Mouse (Mus musculus) lung, adult 18-20 months (tissue): Measurements from ENCODE around the gene Sh3gl2.

Experiments
- DNase-seq, 2 experiments: peaks; one replicate each; pipeline ENCODE4 v3.0.0; 2022; ENCODE audit warnings: mixed read lengths in 2 of 2

The Sh3gl2 gene

DNA sequence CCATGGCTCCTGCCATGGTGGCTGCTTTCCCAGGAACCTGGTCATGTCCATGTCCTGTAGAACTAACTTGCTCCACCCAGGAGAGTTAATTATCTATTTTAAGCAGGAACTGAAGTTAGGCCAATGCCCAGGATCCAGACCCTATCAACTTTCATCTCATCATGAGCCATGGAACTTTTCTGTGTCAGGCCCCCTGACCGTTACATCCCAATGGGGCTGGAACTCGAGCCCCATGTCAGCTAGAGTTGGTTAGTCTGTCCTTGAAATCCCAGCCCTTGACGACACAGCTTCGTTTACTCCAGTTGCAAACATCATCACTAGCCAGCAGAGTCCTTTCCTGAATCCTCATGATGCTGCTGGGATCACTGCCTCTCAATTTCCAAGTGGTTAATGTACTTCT lies 221.3 kb downstream of the Sh3gl2 start:
- no peak for DNase-seq

DNA sequence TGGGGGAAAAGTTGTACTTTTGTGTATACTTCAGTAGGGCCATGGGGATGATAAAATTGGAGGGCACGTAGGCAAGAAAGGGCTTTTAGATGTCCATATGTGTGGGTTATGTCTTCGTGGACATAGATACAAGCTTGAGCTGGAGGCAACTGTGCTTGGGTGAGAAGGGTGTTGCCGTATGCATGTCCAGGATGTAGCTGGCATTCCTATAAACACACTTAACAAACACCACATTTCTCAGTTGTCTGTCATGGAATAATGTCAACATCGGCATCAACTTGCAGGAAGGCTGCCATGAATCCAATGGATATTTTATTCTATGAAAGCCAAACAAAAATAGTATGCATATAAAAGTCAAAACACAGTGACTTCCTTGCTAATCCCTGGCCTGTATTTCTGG lies 227.9 kb downstream of the Sh3gl2 start:
- no peak for DNase-seq

DNA sequence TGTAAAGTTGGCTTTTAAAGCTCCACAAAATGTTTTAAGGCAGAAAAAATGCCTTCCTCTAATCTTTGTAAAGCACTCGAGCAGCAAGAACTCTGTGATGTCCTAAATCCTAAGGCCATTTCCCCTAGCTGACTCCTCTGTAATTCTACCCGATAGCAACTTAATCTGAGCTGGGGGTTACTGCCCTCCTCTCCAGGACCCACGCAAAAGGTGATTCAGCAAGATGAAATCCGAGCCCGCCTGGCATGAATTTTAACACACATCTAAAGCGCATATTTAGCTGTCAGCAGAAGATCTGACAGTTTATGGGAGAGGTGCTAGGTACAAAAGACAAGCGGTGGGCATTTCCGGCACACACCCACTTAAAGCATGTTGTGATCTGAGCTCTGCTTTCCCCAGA lies 229.8 kb downstream of the Sh3gl2 start:
- peak; percentile 10 to 14 for DNase-seq

DNA sequence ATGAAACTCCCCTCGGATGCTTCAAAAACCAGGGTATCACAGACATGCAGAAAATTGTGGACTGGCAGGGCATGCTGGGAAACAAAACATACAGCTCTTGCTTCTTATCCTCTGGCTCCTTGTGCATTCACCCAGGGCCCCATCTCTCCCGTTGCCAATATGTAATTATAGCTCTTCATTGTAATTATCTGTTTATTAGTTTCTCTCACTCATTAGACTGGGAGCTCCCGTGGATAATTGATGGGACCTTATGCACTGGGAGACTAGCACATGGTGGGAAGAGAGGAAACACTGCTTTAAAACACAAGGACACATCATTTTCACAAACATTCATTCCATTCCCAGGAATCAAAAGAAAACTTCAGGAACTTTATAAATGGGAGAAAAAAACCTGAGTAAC lies 233.9 kb downstream of the Sh3gl2 start:
- DNase-seq = no peak

DNA sequence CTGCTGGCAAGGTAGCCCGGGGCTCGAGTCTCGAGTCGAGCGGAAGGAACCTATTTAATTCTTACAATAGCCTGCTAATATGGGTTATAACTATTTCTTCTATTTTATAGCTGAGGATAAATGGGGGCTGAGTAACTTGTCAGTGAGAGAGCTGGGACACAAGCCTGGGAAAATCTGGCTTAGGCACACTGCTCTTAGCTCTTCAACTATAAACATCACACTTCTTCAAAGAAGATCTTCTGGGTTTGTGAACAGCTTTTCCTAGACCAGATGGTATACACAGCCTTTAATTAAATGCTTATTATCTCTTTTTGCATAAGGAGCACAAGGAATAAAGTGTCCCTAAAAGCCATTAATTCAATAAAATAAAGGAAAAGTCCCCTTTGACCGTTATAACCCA lies 278.7 kb downstream of the Sh3gl2 start:
- no peak for DNase-seq

DNA sequence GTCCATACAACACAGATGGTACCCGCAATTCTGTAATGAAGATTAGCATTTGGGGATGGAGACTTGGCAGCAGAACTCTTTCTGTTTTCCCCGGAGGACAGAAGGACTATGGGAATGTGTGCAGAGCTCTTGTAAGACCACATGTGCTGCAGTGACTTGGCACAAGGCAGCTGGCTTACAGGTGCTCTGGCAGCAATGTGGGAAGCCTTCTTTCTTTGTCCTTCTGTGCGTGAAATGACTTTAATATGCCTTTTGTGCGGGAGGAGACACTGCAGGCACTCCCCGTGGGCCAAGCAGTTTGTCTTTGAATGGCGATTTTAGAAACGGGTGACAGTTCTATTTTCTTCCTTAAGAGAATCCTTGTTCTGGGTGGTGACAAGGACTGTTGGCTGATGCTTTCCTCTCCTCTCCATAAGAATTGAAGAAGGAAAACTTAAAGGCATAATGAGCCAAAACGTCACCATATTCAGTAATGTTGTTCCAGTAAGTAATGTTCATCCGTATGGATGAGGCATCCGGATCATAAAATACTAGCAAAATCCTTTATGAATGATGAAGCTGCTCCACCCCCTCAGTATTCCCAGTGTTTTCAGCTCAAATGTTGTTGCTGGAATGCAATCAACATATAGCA lies 281.5 kb downstream of the Sh3gl2 start:
- no peak for DNase-seq

DNA sequence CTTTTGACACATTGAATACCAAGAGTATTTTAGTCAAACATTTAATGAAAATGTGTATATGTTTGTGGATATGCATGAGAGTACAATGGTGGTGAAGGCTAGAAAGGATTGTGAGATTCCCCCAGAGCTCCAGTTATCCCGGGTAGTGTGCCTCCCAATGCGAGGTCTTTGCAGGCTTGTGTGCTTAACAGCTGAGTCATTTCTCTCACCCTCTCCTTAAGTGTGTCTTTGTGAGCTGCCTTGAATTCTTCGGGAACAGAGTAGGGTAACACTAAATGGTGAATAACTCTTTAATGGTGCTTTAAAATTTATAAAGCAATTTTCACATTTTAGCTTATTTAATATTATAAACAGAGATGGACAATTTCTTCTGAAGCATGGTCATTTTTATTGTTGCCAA lies 300.8 kb downstream of the Sh3gl2 start:
- no peak for DNase-seq

DNA sequence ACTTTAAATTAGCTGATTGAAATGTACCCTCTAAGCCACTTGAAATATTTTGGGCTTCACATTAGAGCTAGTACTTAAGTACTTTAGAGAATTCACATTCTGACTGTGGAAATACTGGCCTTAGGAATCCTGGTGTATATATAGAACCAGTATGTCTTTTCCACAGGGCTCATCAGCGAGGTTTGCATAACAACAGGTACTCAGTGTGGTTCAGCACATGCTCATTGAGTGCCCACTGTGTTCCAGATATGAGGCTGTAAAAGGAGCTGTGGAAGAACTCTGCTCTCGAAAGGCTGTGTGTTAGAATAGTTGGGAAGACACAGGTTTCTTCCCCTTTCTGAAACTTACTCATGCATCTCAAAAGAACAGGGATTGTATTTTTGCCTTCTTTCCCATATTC lies 302.1 kb downstream of the Sh3gl2 start:
- no peak for DNase-seq

DNA sequence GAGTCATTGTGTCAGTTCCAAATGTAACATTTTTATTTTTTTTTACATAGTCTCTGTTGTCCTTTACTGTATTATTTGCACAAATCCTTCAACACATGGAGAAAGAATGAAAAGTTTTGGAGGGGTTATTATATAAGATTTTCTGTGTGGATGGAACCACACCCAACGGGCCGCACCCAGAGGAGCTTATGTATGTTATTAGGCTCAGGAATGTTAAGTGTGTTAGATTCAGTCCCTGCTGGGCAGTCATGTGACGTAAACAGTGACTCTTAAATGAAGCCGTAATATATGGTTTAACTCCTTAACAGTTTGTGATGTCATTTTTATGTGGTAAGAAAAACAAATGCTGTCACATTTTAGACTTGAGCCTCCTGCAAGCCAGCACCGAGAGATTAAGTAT lies 302.6 kb downstream of the Sh3gl2 start:
- no peak for DNase-seq

DNA sequence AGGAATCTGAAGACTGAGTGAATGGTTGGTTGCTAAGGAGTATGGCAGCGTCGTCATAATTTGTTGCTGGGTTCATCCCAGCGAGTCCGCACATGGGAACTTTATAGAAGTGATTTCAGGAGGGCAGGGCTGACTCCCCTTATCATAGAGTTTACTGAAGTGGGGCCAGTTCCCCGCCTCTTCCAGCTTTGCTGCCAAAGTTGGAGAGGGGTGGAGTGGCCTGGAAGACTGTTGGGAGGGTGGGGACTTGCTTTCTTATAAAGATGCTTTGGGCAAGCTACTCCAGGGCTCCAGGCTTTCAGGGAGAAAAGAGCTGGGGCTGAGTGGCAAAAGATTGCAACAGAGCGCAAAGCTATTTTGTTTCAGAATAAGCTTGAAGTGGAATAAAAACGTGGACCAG lies 308.4 kb downstream of the Sh3gl2 start:
- DNase-seq = peak; percentile 85 to 88

DNA sequence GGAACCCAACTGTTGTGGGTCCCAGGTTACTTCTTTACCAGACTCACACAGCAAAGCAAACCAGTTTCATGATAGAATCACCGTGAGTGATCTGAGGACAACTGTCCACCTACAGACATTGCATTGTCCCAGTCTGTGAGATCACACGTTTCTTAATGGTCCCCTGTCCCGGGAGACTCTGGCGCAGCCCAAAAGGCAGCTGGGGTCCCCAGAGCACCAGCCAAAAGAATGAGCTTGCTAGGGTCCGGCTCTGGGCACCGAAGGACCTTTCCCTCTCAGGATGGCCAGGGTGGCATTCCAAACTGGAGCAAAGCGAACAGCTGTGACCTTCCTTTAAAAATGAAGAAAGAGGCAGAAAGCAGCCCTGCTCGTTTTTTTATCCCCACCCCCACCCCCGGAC lies 308.9 kb downstream of the Sh3gl2 start, which contains the start of gene Adamtsl1:
TSS of gene Adamtsl1 (plus strand) at position 381 of the 400 bp plus-strand sequence.
- DNase-seq = no peak

DNA sequence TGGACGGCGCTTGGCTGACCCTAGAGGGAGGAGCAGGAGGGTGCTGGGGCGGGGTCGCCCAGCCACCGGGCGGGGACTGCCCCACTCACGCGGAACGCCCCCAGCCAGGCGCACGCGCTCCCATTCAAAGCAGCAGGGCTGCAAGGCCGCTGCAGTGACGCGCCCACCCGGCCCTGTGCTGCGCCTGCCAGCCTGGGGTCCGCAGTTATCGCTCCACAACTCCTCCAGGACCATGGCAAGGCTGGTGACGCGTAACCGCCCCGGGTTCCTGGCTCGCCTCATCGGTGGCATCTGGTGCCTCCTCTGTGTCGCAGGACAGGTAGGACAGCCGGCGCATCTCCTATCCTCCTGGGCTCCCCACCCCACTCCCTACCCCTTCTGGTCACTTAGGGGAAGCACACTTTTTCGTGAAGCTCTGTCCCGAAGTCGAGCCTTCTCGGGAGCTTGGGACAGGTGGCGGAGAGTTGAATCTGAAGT lies 309.3 kb downstream of the Sh3gl2 start:
- DNase-seq = peak; percentile 44 to 51

DNA sequence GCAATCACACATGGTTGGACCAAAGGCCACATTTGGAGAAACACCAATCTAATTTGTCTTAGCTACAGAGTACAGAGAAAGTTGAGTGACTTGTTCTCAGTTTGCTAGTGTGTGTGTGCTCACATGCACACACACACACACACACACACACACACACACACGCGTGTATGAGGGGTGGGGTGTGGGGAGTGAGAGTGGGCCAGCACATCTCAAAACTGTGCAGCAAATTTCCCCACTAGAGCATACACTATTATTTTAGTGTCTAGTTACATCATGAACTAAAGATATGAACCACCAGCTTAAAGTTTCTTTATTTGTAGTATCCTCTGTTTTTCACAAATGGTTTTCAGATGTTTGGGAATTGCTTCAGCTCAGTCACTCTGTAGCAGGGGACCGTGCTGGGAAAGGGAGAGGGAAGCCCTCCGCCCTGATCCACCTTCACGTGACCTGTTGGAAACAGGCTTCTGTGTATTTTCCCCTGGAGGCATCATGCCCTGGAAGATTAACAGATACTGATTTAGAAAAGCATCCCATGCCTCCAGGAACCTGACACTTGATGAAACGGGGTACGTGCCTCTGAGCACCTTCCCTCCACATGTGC lies 322.1 kb downstream of the Sh3gl2 start:
- no peak for DNase-seq

DNA sequence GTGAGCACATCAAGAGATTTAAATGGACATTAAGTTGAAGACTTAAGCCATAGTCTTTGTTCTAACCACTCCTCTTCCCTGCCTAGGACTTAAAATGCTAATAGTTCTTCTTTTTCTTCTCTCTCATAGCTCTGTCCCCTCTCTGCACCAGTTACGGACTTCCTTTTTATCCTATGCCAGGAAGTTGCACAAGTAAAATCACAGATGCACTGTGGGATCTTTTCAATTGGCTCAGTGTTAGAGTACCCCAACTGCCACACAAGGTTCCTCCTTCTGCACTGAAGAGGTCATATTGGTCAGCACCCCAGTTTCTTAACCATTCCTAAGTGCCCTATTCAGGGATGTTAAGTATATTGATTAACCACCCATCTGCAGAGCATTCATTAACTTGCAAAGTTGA lies 324.9 kb downstream of the Sh3gl2 start:
- no peak for DNase-seq

DNA sequence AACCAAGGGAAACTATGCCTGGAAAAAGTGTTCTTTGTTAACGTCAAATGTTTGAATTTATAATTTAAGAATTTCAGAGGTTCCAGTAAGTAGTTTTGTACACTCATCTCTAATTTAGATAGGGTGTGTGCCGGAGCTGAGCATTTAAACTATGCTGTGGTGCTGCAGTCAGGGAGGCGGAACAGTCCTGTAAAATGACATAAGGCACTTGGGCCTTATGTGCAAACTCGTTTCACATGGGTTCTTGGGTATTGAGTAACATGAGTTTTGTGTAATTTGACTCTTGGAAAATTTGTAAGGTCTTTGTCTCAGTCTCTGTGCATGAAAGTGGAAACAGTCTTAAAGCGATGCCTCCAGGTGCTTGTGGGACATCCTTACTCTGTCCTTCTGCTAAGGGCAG lies 334.8 kb downstream of the Sh3gl2 start:
- DNase-seq = no peak

DNA sequence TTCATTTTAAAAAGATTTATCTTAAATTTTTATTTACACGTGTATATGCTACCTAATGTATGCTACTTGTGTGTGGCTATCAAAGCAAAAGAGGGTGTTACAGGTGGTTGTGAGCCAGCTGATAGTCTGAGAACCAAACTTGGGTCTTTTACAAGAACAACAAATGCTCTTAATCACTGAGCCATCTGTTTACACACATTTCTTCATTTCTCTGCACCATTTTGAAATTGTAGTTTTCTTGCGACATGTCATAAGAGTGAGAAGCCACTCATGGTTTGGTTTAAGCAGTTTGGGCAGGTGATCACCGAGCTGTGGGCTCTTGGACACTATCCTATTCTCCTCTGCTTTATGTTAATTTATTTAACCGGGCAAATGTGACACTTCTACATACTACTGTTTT lies 338.3 kb downstream of the Sh3gl2 start:
- no peak for DNase-seq

DNA sequence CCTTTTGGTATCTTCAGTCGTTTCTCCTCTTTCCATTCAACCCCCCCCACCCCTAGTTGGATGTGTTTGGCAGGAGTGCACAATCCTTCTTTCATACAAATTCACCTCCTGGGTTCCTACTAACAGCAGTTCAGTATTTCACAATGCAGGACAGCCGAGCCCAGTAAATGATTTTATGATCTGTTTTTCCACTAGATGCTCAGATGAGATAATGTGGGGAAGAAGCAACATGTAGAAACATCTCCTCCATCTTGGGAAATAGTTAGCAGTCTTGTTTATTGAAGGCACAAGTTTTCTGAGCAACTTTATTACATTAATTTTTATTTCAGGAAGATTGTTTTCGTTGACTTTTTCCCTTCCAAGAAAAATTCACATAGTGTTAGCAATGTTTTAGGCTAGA lies 349.8 kb downstream of the Sh3gl2 start:
- DNase-seq = no peak

DNA sequence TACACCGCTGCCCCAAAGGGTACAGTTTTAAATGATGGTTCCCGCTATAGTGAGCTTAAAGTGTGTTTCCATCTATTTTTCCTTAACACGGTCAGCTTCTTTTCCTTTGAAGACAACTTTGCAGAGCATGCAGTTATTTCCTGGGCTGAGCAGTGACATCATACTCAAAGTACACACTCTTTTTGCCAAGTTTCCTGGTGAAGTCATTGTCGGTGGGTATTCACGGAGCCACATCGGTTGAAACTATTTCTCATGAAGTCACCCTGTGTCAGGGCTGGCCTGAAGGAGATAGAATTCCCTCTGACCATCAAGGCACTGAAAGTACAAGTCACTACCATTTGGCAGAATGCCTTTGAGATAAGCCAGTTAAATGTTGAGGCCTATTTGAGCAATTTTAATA lies 354.8 kb downstream of the Sh3gl2 start:
- peak in 1 of 2 experiments; percentile 11 for DNase-seq

DNA sequence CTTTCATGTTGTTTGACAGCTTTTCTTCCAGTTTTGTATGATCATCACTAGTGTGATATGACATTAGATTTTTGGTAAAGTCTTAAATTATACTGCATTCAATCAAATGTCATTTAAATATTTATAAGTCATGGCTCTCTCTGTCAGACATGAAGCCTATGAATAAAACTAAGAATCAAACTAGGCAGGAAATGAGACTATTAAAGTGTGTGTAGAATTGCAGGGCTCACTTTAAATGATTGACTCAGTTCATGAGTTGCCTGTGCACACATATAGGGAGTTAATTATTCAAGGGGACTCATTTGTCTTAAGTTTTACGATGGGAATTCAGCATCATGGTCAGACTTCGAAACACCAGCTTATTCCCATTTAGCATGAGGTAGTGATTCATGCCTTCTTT lies 380.5 kb downstream of the Sh3gl2 start:
- no peak for DNase-seq

DNA sequence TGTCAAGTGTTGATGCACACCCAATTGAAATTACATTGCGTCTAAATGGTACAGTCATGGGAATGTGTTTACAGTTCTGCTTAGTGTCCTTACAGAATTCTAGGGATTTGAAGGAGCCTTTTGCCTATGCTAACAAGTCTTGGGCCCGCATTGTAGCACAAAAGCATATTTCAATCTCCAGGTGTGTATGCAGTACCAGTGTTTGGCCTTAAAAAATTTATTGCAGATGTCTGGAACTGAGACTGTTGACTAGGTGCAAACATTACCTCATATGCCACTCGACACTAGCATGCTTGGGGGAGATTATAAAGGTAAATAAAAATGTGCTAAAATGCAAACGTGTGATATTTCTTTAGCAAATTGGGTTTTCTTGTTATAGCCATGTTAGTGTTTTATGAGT lies 384.0 kb downstream of the Sh3gl2 start:
- DNase-seq = no peak

DNA sequence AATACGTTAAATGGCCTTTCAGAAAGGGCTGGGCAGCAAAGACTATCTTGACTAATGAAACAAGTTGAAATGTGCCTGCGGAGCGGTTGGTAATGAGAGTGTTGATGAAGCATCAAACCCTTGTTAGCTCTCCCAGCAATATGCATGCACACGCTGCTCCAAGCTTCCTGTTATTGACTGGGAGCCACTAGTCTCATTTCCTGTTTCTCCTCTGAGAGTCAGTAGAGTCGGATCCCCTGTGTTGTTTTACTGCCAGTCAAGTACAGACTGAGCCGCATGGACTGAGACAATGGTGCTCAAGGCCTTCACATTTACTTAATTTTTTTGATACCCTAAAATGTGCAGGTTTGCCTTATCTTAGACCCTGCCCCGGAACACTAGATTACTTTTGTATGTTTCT lies 386.1 kb downstream of the Sh3gl2 start:
- DNase-seq = peak in 1 of 2 experiments; percentile 3

DNA sequence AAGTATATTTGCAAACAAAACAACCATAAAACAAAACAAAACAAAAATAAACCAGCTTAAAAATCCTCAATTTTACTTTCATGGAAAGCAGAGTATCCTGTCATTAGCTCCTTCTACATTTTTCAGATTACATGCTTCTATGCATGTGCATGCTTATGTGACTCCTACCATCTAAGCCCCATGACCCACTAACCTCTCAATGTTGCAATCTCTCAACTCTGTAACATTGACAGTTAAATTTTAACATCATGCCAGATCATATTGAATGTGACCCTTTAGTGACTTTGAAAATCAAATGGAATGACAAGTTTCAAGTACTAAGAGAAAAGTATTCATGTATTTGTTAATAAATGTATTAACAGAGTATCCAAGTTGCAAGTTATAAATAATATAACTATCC lies 389.2 kb downstream of the Sh3gl2 start:
- no peak for DNase-seq

DNA sequence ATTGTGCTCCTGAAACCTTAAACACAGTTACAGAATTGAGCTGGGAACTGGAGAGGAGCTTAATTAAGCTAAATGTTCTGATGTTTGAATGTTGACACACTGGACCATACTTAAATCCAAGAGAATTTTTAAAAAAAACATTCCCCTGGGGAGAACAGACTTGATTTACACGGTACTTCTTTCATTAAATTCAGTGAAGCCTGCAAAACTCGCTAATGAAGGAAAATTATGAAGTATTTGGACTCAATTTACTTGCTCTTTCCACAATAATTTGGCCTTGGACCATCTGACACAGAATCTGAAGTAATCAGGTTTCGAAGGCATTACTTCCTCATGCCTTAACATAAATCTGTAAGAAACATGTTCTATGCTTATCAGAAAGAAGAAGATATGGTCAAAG lies 408.4 kb downstream of the Sh3gl2 start:
- no peak for DNase-seq

DNA sequence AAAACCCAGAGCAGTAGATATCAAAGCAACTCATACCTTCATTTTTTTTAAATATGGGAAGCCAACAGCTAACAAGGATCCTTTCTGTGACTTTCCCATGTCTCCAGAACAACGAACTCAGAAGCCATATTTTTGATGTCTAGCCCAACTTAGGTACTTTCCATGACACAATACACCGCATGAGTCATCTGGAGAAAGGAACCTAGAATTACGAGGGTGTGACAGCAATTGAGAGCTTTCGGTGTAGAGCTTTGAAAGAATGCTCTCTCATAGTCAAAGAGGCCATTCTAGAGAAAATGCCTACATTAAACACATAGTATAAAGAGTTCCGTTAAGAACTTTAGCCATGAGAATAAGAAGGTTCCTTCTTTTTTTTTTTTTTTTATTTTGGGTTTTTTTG lies 413.8 kb downstream of the Sh3gl2 start:
- no peak for DNase-seq

DNA sequence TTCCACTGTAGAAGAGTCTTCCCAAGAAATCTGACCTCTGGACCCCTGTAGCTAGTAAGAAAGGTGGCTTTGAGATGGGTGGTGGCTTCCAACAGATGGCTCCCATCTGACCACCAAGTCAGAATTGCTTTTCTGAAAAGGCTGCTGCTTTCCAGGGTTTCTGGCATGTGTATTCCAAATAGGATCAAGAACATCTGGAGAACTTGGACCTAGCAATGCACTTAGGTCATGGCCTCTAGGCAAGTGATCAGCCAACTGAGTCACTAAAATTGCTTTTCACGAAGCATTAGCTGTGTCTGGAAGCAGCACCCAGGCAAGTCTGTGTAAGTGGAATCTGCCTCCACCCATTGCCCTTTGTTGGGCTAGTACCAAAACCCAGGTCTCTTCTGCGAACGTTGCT lies 414.3 kb downstream of the Sh3gl2 start:
- peak in 1 of 2 experiments; percentile 15 for DNase-seq
